Mouse (Mus musculus) liver, adult 2 months (tissue): ENCODE data around the gene Elmo2.

Source experiments
- CTCF ChIP-seq: fragments of 200-500 bp; IDR thresholded peaks from 2 replicates; pipeline ENCODE4 v1.5.1; 2011; ENCODE audit warnings: low read depth, low read length, control low read depth
- POLR2A ChIP-seq: fragments of 200-500 bp; IDR thresholded peaks from 2 replicates; pipeline ENCODE4 v1.6.1; 2011; ENCODE audit warnings: low read length, control low read depth; ENCODE audit not compliant: insufficient read depth; ENCODE audit errors: extremely low read depth

GRCm38 (mm10) chr2:165283644-165284043 lies 42.6 kb downstream of the Elmo2 start:
- no peak for TF ChIP-seq POLR2A
- no peak for TF ChIP-seq CTCF
